Mouse (Mus musculus): ENCODE results near the gene Lama1.

Gene Lama1

GRCm38 (mm10) chr17:67861080-67861630, 164.1 kb downstream of the Lama1 start:
- DNase-seq = no peak

- DNase-seq = peak; percentile 69
Observed at GRCm38 (mm10) chr17:67861744-67862535, 164.9 kb downstream of the Lama1 start.

- DNase-seq = no peak
Observed at GRCm38 (mm10) chr17:67864363-67864762, 167.3 kb downstream of the Lama1 start.

GRCm38 (mm10) chr17:67864912-67865311, 167.9 kb downstream of the Lama1 start:
- DNase-seq = no peak

- DNase-seq = no peak
Observed at GRCm38 (mm10) chr17:67866026-67866425, 169.0 kb downstream of the Lama1 start.

- no peak for DNase-seq
Observed at GRCm38 (mm10) chr17:67866541-67867241, 169.6 kb downstream of the Lama1 start.

GRCm38 (mm10) chr17:67869731-67870601, 172.9 kb downstream of the Lama1 start:
- DNase-seq = peak; percentile 76

Data from kidney, postnatal 14 days (tissue).